Comparison of ENCODE assay signal across 20 mouse cellular contexts in genomic region chr2:71878943-71879342, GRCm38 (mm10). TPM values are rescaled to one million over a fixed set of nuclear protein-coding genes. Genes with fewer than 3 reads are reported as not detected.
DNase-seq lines count a peak whose midpoint lies in the region; ATAC-seq and TF ChIP-seq lines count a peak whose summit lies in the region.
"Had no signal": no experiment of that assay in that cellular context is flagged by ENCODE, and none has a peak within 500 bp of the region (broad histone marks: within the 10 kb centered on the region; RNA-seq: fewer than 3 reads in every experiment).

No protein-coding gene starts in this region.

- peaks cover 6 to 9% of the 10 kb centered on the region in 2 experiments for H3K4me1 ChIP-seq in ES-E14 (ENCODE audit: control insufficient read depth in 2 of 2, insufficient read depth in 2 of 2, low read length in 2 of 2, poor library complexity in 1 of 2)
- peaks cover 54% of the 10 kb centered on the region for H3K4me1 ChIP-seq in liver, embryonic 13.5 days (replicated peaks)
- H3K4me1 ChIP-seq in hindbrain, postnatal 0 days (ENCODE audit: insufficient read depth, low read length), result no peaks in the 10 kb centered on the region
- 0 out of 2 replicates have a peak, but pooled peaks cover 4% of the 10 kb centered on the region for H3K4me1 ChIP-seq in hindbrain, embryonic 12.5 days

- no peak overlapping the region for H3K9ac ChIP-seq in ES-E14 (ENCODE audit: insufficient read depth, low read depth, low read length, poor library complexity, severe bottlenecking)
- H3K9ac ChIP-seq in liver, embryonic 13.5 days, result 0 out of 2 replicates have a peak overlapping the region, but pooled peaks have one; percentile 23
- H3K9ac ChIP-seq in hindbrain, postnatal 0 days (replicated peaks; ENCODE audit: low read length), result no peak overlapping the region
- H3K9ac ChIP-seq in hindbrain, embryonic 12.5 days, result no peak overlapping the region
- H3K9ac ChIP-seq: embryonic facial prominence, embryonic 12.5 days; forebrain, embryonic 12.5 days; hindbrain, embryonic 13.5 days had no signal

- TF ChIP-seq CTCF in hindbrain, postnatal 0 days (IDR thresholded peaks at IDR 0.05; ENCODE audit: low read depth), result no peak

- 0 out of 2 replicates have a peak overlapping the region, but pooled peaks have one; percentile 8 for H3K4me2 ChIP-seq in liver, embryonic 13.5 days
- H3K4me2 ChIP-seq in hindbrain, postnatal 0 days (ENCODE audit: low read depth, low read length), result no peak overlapping the region
- H3K4me2 ChIP-seq in hindbrain, embryonic 12.5 days (replicated peaks), result no peak overlapping the region
- H3K4me2 ChIP-seq: embryonic facial prominence, embryonic 12.5 days; forebrain, embryonic 12.5 days; hindbrain, embryonic 13.5 days had no signal

- no peak overlapping the region for H3K27ac ChIP-seq in ES-E14 (ENCODE audit: insufficient read depth, low read depth, low read length, poor library complexity, severe bottlenecking)
- H3K27ac ChIP-seq in liver, embryonic 13.5 days, result peak overlapping the region; percentile 74
- no peak overlapping the region for H3K27ac ChIP-seq in hindbrain, postnatal 0 days
- H3K27ac ChIP-seq in hindbrain, embryonic 12.5 days, result no peak overlapping the region
- H3K27ac ChIP-seq: embryonic facial prominence, embryonic 12.5 days; forebrain, embryonic 12.5 days; hindbrain, embryonic 13.5 days had no signal

- ATAC-seq in liver, embryonic 13.5 days (ENCODE audit: low read depth), result peak; percentile 66; the same call in 1 of the 2 replicates
- ATAC-seq in megakaryocyte progenitor cell, adult 5-6 weeks (replicated peaks; ENCODE audit: poor library complexity), result peak; percentile 21; the same call in 1 of the 2 replicates
- ATAC-seq in hindbrain, postnatal 0 days, result no peak
- no peak for ATAC-seq in hindbrain, embryonic 12.5 days (ENCODE audit: low FRiP score)
- ATAC-seq: forebrain, embryonic 16.5 days; intestine, embryonic 16.5 days had no signal

- no peak for DNase-seq in ES-E14 (ENCODE audit: low read depth, low spot score)
- peak; percentile 14 for DNase-seq in MEL-GATA-1-ER (ENCODE audit: extremely low read depth, low read depth)
- no peak for DNase-seq in liver, embryonic 13.5 days
- no peak for DNase-seq in kidney, adult 11 months
- no peak for DNase-seq in hindbrain, postnatal 0 days (ENCODE audit: low spot score)
- DNase-seq: adrenal gland, adult 2 months; adrenal gland, postnatal 25 days; cerebellum, adult 11 months; cerebellum, adult 9-10 months; cerebellum, postnatal 25 days; gastrocnemius, postnatal 25 days; heart, postnatal 10 days; heart, postnatal 4 days had no signal

- no peaks in the 10 kb centered on the region for H3K9me3 ChIP-seq in ES-E14 (ENCODE audit: control insufficient read depth, insufficient read depth, low read depth, low read length)
- H3K9me3 ChIP-seq in liver, embryonic 13.5 days (replicated peaks), result no peaks in the 10 kb centered on the region
- H3K9me3 ChIP-seq in hindbrain, postnatal 0 days (ENCODE audit: low read length), result no peaks in the 10 kb centered on the region
- H3K9me3 ChIP-seq in hindbrain, embryonic 12.5 days (replicated peaks), result no peaks in the 10 kb centered on the region
- H3K9me3 ChIP-seq: embryonic facial prominence, embryonic 12.5 days; forebrain, embryonic 12.5 days; hindbrain, embryonic 13.5 days had no signal

- in situ Hi-C loops in ES-E14 (cut with MboI; ENCODE audit: low sequenced_read_pairs in 2 of 2, unreplicated experiment in 2 of 2), result no loop called here

- no peak overlapping the region for H3K4me3 ChIP-seq in ES-E14 (ENCODE audit: insufficient read depth in 1 of 2, low read depth in 1 of 2, low read length in 2 of 2, poor library complexity in 1 of 2, severe bottlenecking in 1 of 2)
- H3K4me3 ChIP-seq in liver, embryonic 13.5 days (replicated peaks), result no peak overlapping the region
- H3K4me3 ChIP-seq in hindbrain, postnatal 0 days (ENCODE audit: low read length), result no peak overlapping the region
- no peak overlapping the region for H3K4me3 ChIP-seq in hindbrain, embryonic 12.5 days
- H3K4me3 ChIP-seq: embryonic facial prominence, embryonic 12.5 days; forebrain, embryonic 12.5 days; hindbrain, embryonic 13.5 days had no signal

- H3K27me3 ChIP-seq in liver, embryonic 13.5 days, result no peaks in the 10 kb centered on the region
- no peaks in the 10 kb centered on the region for H3K27me3 ChIP-seq in hindbrain, postnatal 0 days (ENCODE audit: insufficient read depth, low read length)
- peaks cover 4% of the 10 kb centered on the region; the same call in 1 of the 2 replicates for H3K27me3 ChIP-seq in hindbrain, embryonic 12.5 days
- H3K27me3 ChIP-seq: embryonic facial prominence, embryonic 12.5 days had no signal

- peaks cover 43% of the 10 kb centered on the region for H3K36me3 ChIP-seq in ES-E14 (ENCODE audit: control insufficient read depth, insufficient read depth, low read length, poor library complexity, severe bottlenecking)
- peaks cover 54% of the 10 kb centered on the region for H3K36me3 ChIP-seq in liver, embryonic 13.5 days
- peaks cover 5% of the 10 kb centered on the region; the same call in 1 of the 2 replicates for H3K36me3 ChIP-seq in hindbrain, postnatal 0 days (ENCODE audit: insufficient read depth, low read length)
- H3K36me3 ChIP-seq in hindbrain, embryonic 12.5 days, result no peaks in the 10 kb centered on the region

TF ChIP-seq in ES-E14, 5 proteins besides CTCF, POLR2A, EP300 and RAD21:
- 0 out of 2 replicates have a peak, but pooled peaks have one; percentile 2 for TF ChIP-seq ZNF384 (IDR thresholded peaks at IDR 0.05; ENCODE audit: low read depth, low read length)
- no peak for TF ChIP-seq HCFC1 (IDR thresholded peaks at IDR 0.05; ENCODE audit: borderline replicate concordance, insufficient read depth, low read length)

RNA-seq across cellular contexts. Expression of gene Pdk1, which starts 5.9 kb away (rescaled TPM):
- total RNA-seq in ES-E14 (2012; rRNA removed), result 54.9 and 97.8 TPM in 2 replicates
- 44.6 and 47.7 TPM in 2 replicates for polyA plus RNA-seq in liver, embryonic 13.5 days (2015; fragmentation: Nextera tagmentation; extraction: Ambion mirVana)
- total RNA-seq in megakaryocyte progenitor cell, adult 5-6 weeks (2015), result 25.9 and 26.5 TPM in 2 replicates
- 54.9 and 79.0 TPM in 2 replicates for total RNA-seq in megakaryocyte progenitor cell, adult 5-6 weeks (2017)
- total RNA-seq in hindbrain, postnatal 0 days (2014; rRNA removed), result 51.7 and 53.4 TPM in 2 replicates
- 18.5 and 19.7 TPM in 2 replicates for polyA plus RNA-seq in hindbrain, postnatal 0 days (2015; fragmentation: Nextera tagmentation; extraction: Ambion mirVana)
- 28.9 and 33.4 TPM in 2 replicates for polyA plus RNA-seq in hindbrain, embryonic 12.5 days (2016; fragmentation: Nextera tagmentation; extraction: Ambion mirVana)

Comparison
In these comparisons a context has a peak if more than half of its experiments do, and no peak if none do; other contexts are left out.
1. ATAC-seq: peak in liver, embryonic 13.5 days (single experiment) and megakaryocyte progenitor cell, adult 5-6 weeks (single experiment); none in hindbrain, postnatal 0 days (single experiment) and hindbrain, embryonic 12.5 days (single experiment).